Mouse (Mus musculus): ENCODE results near the gene Mamstr.

The Mamstr gene

GRCm38 (mm10) chr7:45628364-45629294, 11.1 kb upstream of the Mamstr start:
- DNase-seq (ENCODE audit: low spot score in 2 of 2): peak; percentile 59 to 76

GRCm38 (mm10) chr7:45630064-45630907, 9.5 kb upstream of the Mamstr start:
- no peak for DNase-seq (ENCODE audit: low spot score in 2 of 2)

- DNase-seq (ENCODE audit: low spot score in 2 of 2): no peak
Observed at GRCm38 (mm10) chr7:45632499-45632898, 7.3 kb upstream of the Mamstr start.

GRCm38 (mm10) chr7:45634946-45635681, 4.7 kb upstream of the Mamstr start:
- DNase-seq (ENCODE audit: low spot score in 2 of 2): no peak

GRCm38 (mm10) chr7:45635711-45636688, 3.8 kb upstream of the Mamstr start:
- DNase-seq (ENCODE audit: low spot score in 2 of 2): no peak

GRCm38 (mm10) chr7:45637710-45638109, 2.1 kb upstream of the Mamstr start:
- DNase-seq (ENCODE audit: low spot score in 2 of 2): no peak

GRCm38 (mm10) chr7:45638623-45639401, 965 bp upstream of the Mamstr start:
- DNase-seq (ENCODE audit: low spot score in 2 of 2): peak; percentile 94 to 95

- DNase-seq (ENCODE audit: low spot score in 2 of 2): no peak
Observed at GRCm38 (mm10) chr7:45640191-45640957, 597 bp downstream of the Mamstr start.

- DNase-seq (ENCODE audit: low spot score in 2 of 2): no peak
Observed at GRCm38 (mm10) chr7:45641391-45642040, 1.7 kb downstream of the Mamstr start.

GRCm38 (mm10) chr7:45642083-45642482, 2.3 kb downstream of the Mamstr start:
- DNase-seq (ENCODE audit: low spot score in 2 of 2): no peak

- no peak for DNase-seq (ENCODE audit: low spot score in 2 of 2)
Observed at GRCm38 (mm10) chr7:45642503-45643255, 2.9 kb downstream of the Mamstr start.

GRCm38 (mm10) chr7:45643441-45644178, 3.8 kb downstream of the Mamstr start:
- peak; percentile 89 to 95 for DNase-seq (ENCODE audit: low spot score in 2 of 2)

GRCm38 (mm10) chr7:45644183-45644582, 4.4 kb downstream of the Mamstr start:
- peak; percentile 59 to 69 for DNase-seq (ENCODE audit: low spot score in 2 of 2)

- no peak for DNase-seq (ENCODE audit: low spot score in 2 of 2)
Observed at GRCm38 (mm10) chr7:45644872-45645590, 5.3 kb downstream of the Mamstr start.

GRCm38 (mm10) chr7:45645591-45645971, 5.8 kb downstream of the Mamstr start:
- DNase-seq (ENCODE audit: low spot score in 2 of 2): no peak

GRCm38 (mm10) chr7:45646671-45647070, 6.9 kb downstream of the Mamstr start:
- DNase-seq (ENCODE audit: low spot score in 2 of 2): no peak
